Mouse (Mus musculus): ENCODE results near the gene Ggta1.

DNA sequence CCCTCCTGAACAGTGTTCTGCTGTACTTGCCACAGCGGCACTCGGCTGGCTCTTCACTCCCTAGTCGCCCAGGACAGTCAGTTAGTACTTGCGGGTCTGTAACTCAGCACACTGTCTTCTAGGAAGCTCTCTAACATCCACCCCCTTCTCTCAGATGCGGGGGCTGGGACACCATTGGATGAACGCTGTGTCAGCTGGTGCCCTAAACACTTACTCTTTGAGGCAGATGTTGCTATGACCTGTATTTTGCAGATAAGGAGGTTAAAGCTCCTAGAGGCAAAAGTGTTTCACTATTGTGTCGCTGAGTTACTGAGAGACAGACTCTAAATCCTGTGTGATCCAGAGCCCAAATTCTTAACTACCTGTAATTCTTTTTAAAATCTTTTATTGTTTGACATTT is 36.4 kb upstream of the Ggta1 start:
- TF ChIP-seq CTCF (IDR thresholded peaks at IDR 0.05; ENCODE audit: low read depth) (no peak), EP300 (IDR thresholded peaks at IDR 0.05; ENCODE audit: low read depth) (no peak)

All from heart, postnatal 0 days (tissue).